Mouse (Mus musculus) limb, embryonic 15.5 days (tissue): ENCODE measurements around the gene Gmppb. TPM values are rescaled to one million over a fixed set of nuclear protein-coding genes. Genes with fewer than 3 reads are reported as not detected.
A peak's percentile ranks its signal among the peaks of the same experiment; 100 is the strongest.

Experiments
- ATAC-seq: fragments of 200-750 bp; cut with Nextera tagmentation; 2 replicates; pipeline ENCODE4 v1.8.0; 2017; ENCODE audit warnings: low read depth, moderate TSS enrichment; ENCODE audit not compliant: insufficient number of reproducible peaks, low FRiP score, low TSS enrichment
- H3K27ac ChIP-seq: fragments of 300-500 bp; sonication (generic); 2 replicates; pipeline ENCODE4 v1.5.1; 2015; ENCODE audit warnings: moderate library complexity, mild to moderate bottlenecking, inconsistent platforms
- H3K27me3 ChIP-seq: fragments of 300-500 bp; sonication (generic); 2 replicates; pipeline ENCODE4 v1.6.1; 2015; ENCODE audit warnings: inconsistent platforms
- H3K36me3 ChIP-seq: fragments of 300-500 bp; sonication (generic); 2 replicates; pipeline ENCODE4 v1.6.1; 2015; ENCODE audit warnings: inconsistent platforms
- H3K4me1 ChIP-seq: fragments of 300-500 bp; sonication (generic); 2 replicates; pipeline ENCODE4 v1.6.1; 2015; ENCODE audit warnings: inconsistent platforms
- H3K4me2 ChIP-seq: fragments of 300-500 bp; sonication (generic); 2 replicates; pipeline ENCODE4 v1.6.1; 2015; ENCODE audit warnings: mild to moderate bottlenecking, inconsistent platforms
- H3K4me3 ChIP-seq: fragments of 300-500 bp; sonication (generic); 2 replicates; pipeline ENCODE4 v1.5.1; 2015; ENCODE audit warnings: mild to moderate bottlenecking, inconsistent platforms
- H3K9ac ChIP-seq: fragments of 300-500 bp; sonication (generic); 2 replicates; pipeline ENCODE4 v1.6.1; 2015; ENCODE audit warnings: inconsistent platforms
- H3K9me3 ChIP-seq: fragments of 300-500 bp; sonication (generic); 2 replicates; pipeline ENCODE4 v1.6.1; 2016; ENCODE audit warnings: inconsistent platforms
- WGBS: fragments of 180-500 bp; shearing (Covaris S2); methylation state at CpG from one replicate; pipeline ENCODE4 v1.1.7; 2015; 5-methylcytosine and 5-hydroxymethylcytosine counted together
- polyA plus RNA-seq: library from polyadenylated mRNA; unstranded; fragments of >200 nt; fragmentation: Nextera tagmentation; extraction: Ambion mirVana; gene quantifications from 2 replicates; pipeline ENCODE4 v1.2.1, GENCODE M21; 2015

Gmppb gene
- polyA plus RNA-seq, 1 experiment from 2014 or later = 46.7 TPM

GRCm38 (mm10) chr9:108032126-108032525 is 16.9 kb upstream of the Gmppb start:
- H3K4me1 ChIP-seq = no peaks in the 10 kb centered on the region
- no peaks in the 10 kb centered on the region for H3K9me3 ChIP-seq
- ATAC-seq = no peak
- no peak overlapping the region for H3K9ac ChIP-seq
- H3K4me3 ChIP-seq = no peak overlapping the region
- peaks cover 56% of the 10 kb centered on the region for H3K36me3 ChIP-seq
- H3K27ac ChIP-seq = no peak overlapping the region
- no peak overlapping the region for H3K4me2 ChIP-seq
- WGBS = 92% methylated on average over 5 of the region's 5 CpGs
- H3K27me3 ChIP-seq = no peaks in the 10 kb centered on the region

GRCm38 (mm10) chr9:108035331-108036156 is 13.5 kb upstream of the Gmppb start:
- H3K4me2 ChIP-seq = no peak overlapping the region
- no peak for ATAC-seq
- WGBS = 92% methylated on average over 2 of the region's 2 CpGs

GRCm38 (mm10) chr9:108044751-108045492 is 4.1 kb upstream of the Gmppb start:
- WGBS = 95% methylated on average over 8 of the region's 8 CpGs
- no peaks in the 10 kb centered on the region for H3K27me3 ChIP-seq
- H3K9ac ChIP-seq = no peak overlapping the region
- peaks cover 18% of the 10 kb centered on the region for H3K4me1 ChIP-seq
- H3K9me3 ChIP-seq = no peaks in the 10 kb centered on the region
- H3K4me3 ChIP-seq = no peak overlapping the region
- no peak overlapping the region for H3K4me2 ChIP-seq
- H3K27ac ChIP-seq = no peak overlapping the region
- H3K36me3 ChIP-seq = peaks cover 67% of the 10 kb centered on the region
- ATAC-seq = no peak

More at GRCm38 (mm10) chr9:108035331-108036156, 13.5 kb upstream of the Gmppb start:
- peaks cover 48% of the 10 kb centered on the region for H3K36me3 ChIP-seq
- H3K9ac ChIP-seq = no peak overlapping the region
- no peaks in the 10 kb centered on the region for H3K9me3 ChIP-seq
- no peak overlapping the region for H3K4me3 ChIP-seq
- no peaks in the 10 kb centered on the region for H3K27me3 ChIP-seq
- H3K4me1 ChIP-seq = no peaks in the 10 kb centered on the region
- H3K27ac ChIP-seq = peak overlapping the region; percentile 38; the same call in 1 of the 2 replicates

- H3K4me2 ChIP-seq = no peak overlapping the region
- H3K9me3 ChIP-seq = no peaks in the 10 kb centered on the region
- H3K36me3 ChIP-seq = peaks cover 68% of the 10 kb centered on the region
- no peak for ATAC-seq
- H3K4me1 ChIP-seq = peaks cover 34% of the 10 kb centered on the region
- WGBS = 84% methylated on average over 4 of the region's 4 CpGs
- H3K27me3 ChIP-seq = no peaks in the 10 kb centered on the region
- no peak overlapping the region for H3K4me3 ChIP-seq
- H3K9ac ChIP-seq = no peak overlapping the region
- H3K27ac ChIP-seq = no peak overlapping the region
Measured at GRCm38 (mm10) chr9:108046582-108046981, 2.5 kb upstream of the Gmppb start.

- Histone ChIP-seq H3K27ac (peak overlapping the region; percentile 85), H3K9me3 (no peaks in the 10 kb centered on the region), H3K27me3 (no peaks in the 10 kb centered on the region), H3K4me1 (peaks cover 47% of the 10 kb centered on the region), H3K4me3 (peak overlapping the region; percentile 79), H3K9ac (0 out of 2 replicates have a peak overlapping the region, but pooled peaks have one; percentile 35), H3K36me3 (peaks cover 61% of the 10 kb centered on the region), H3K4me2 (peak overlapping the region; percentile 75)
- ATAC-seq = no peak
- WGBS = 45% methylated on average over 17 of the region's 17 CpGs
Measured at GRCm38 (mm10) chr9:108047601-108048565, 1.2 kb upstream of the Gmppb start.

GRCm38 (mm10) chr9:108048566-108048955 is 481 bp upstream of the Gmppb start:
- WGBS = under 1% methylated on average over 19 of the region's 19 CpGs
- Histone ChIP-seq H3K27me3 (no peaks in the 10 kb centered on the region), H3K4me2 (peak overlapping the region; percentile 75), H3K9me3 (no peaks in the 10 kb centered on the region), H3K9ac (peak overlapping the region; percentile 35; the same call in 1 of the 2 replicates), H3K4me1 (peaks cover 53% of the 10 kb centered on the region), H3K4me3 (peak overlapping the region; percentile 79), H3K27ac (peak overlapping the region; percentile 85), H3K36me3 (peaks cover 57% of the 10 kb centered on the region)
- no peak; the same call in 1 of the 2 replicates for ATAC-seq

GRCm38 (mm10) chr9:108049561-108050251 is 664 bp downstream of the Gmppb start:
- peak overlapping the region; percentile 83 for H3K27ac ChIP-seq
- no peak for ATAC-seq
- H3K36me3 ChIP-seq = peaks cover 63% of the 10 kb centered on the region
- H3K4me3 ChIP-seq = peak overlapping the region; percentile 79
- H3K27me3 ChIP-seq = no peaks in the 10 kb centered on the region
- H3K4me2 ChIP-seq = peak overlapping the region; percentile 75
- H3K9ac ChIP-seq = peak overlapping the region; percentile 62
- H3K4me1 ChIP-seq = peaks cover 57% of the 10 kb centered on the region
- H3K9me3 ChIP-seq = no peaks in the 10 kb centered on the region
- WGBS = 39% methylated on average over 15 of the region's 15 CpGs

- H3K27me3 ChIP-seq = no peaks in the 10 kb centered on the region
- peaks cover 57% of the 10 kb centered on the region for H3K4me1 ChIP-seq
- no peak overlapping the region for H3K4me3 ChIP-seq
- no peak overlapping the region for H3K4me2 ChIP-seq
- no peak overlapping the region for H3K9ac ChIP-seq
- 0 out of 2 replicates have a peak overlapping the region, but pooled peaks have one; percentile 61 for H3K27ac ChIP-seq
- ATAC-seq = no peak
- H3K36me3 ChIP-seq = peaks cover 63% of the 10 kb centered on the region
- H3K9me3 ChIP-seq = no peaks in the 10 kb centered on the region
- WGBS = 92% methylated on average over 15 of the region's 15 CpGs
Measured at GRCm38 (mm10) chr9:108051184-108051930, 2.3 kb downstream of the Gmppb start.

- H3K4me3 ChIP-seq = no peak overlapping the region
- H3K9me3 ChIP-seq = no peaks in the 10 kb centered on the region
- H3K36me3 ChIP-seq = peaks cover 63% of the 10 kb centered on the region
- no peak overlapping the region for H3K4me2 ChIP-seq
- no peak for ATAC-seq
- H3K9ac ChIP-seq = no peak overlapping the region
- 80% methylated on average over 4 of the region's 4 CpGs for WGBS
- H3K27ac ChIP-seq = peak overlapping the region; percentile 61; the same call in 1 of the 2 replicates
- H3K4me1 ChIP-seq = peaks cover 57% of the 10 kb centered on the region
- H3K27me3 ChIP-seq = no peaks in the 10 kb centered on the region
Measured at GRCm38 (mm10) chr9:108051931-108052220, 2.8 kb downstream of the Gmppb start.

- H3K4me2 ChIP-seq = no peak overlapping the region
- H3K9me3 ChIP-seq = no peaks in the 10 kb centered on the region
- 67% methylated on average over 7 of the region's 7 CpGs for WGBS
- H3K27me3 ChIP-seq = no peaks in the 10 kb centered on the region
- no peak overlapping the region for H3K9ac ChIP-seq
- no peak overlapping the region for H3K4me3 ChIP-seq
- no peak for ATAC-seq
- H3K36me3 ChIP-seq = peaks cover 63% of the 10 kb centered on the region
- peak overlapping the region; percentile 61 for H3K27ac ChIP-seq
- H3K4me1 ChIP-seq = peaks cover 57% of the 10 kb centered on the region
Measured at GRCm38 (mm10) chr9:108052411-108052810, 3.4 kb downstream of the Gmppb start.
